Comparison of ENCODE assay signal across 20 mouse cellular contexts in genomic region chr3:130819837-130820098, GRCm38 (mm10).
DNase-seq lines count a peak whose midpoint lies in the region; ATAC-seq and TF ChIP-seq lines count a peak whose summit lies in the region.
"Had no signal": no experiment of that assay in that cellular context is flagged by ENCODE, and none has a peak within 500 bp of the region (broad histone marks: within the 10 kb centered on the region; RNA-seq: fewer than 3 reads in every experiment).

No protein-coding gene starts in this region.

- H3K27ac ChIP-seq in lung, embryonic 14.5 days (ENCODE audit: low read depth) = no peak overlapping the region
- H3K27ac ChIP-seq in embryonic facial prominence, embryonic 10.5 days (replicated peaks) = peak overlapping the region; percentile 37
- H3K27ac ChIP-seq: hindbrain, embryonic 15.5 days; macrophage; stomach, embryonic 15.5 days had no signal

- no peak overlapping the region for H3K4me3 ChIP-seq in lung, embryonic 14.5 days (ENCODE audit: low read depth, low read length)
- H3K4me3 ChIP-seq in embryonic facial prominence, embryonic 10.5 days = no peak overlapping the region

- intact Hi-C loops in left cerebral cortex, postnatal 14 days (cut with DNase I) = loop anchor here (2.0 kb wide), 1 partner anchor 417 kb away; no protein-coding TSS in a partner anchor

- H3K9ac ChIP-seq in lung, embryonic 14.5 days = no peak overlapping the region
- H3K9ac ChIP-seq: stomach, embryonic 15.5 days had no signal

- TF ChIP-seq CTCF in lung, embryonic 14.5 days (IDR thresholded peaks at IDR 0.05; ENCODE audit: low read depth) = peak; percentile 48; the same call in 1 of the 2 replicates

- peak; percentile 50; the same call in 1 of the 2 replicates for ATAC-seq in lung, embryonic 14.5 days (ENCODE audit: insufficient read depth)

- peak; percentile 31 for DNase-seq in lung, embryonic 14.5 days
- DNase-seq in lung, postnatal 14 days = no peak
- DNase-seq in thymus, postnatal 0 days (ENCODE audit: low spot score) = peak; percentile 27
- no peak for DNase-seq in thymus, postnatal 10 days (ENCODE audit: low spot score in 2 of 2)
- no peak for DNase-seq in embryonic facial prominence, embryonic 10.5 days (ENCODE audit: low spot score)
- DNase-seq in left cerebral cortex, postnatal 14 days (ENCODE audit: low spot score in 2 of 2) = no peak
- no peak for DNase-seq in urinary bladder, adult 18-20 months (ENCODE audit: low spot score in 2 of 2)
- DNase-seq: adrenal gland, postnatal 36 days; B cell, adult 2 months; cerebellum, adult 11 months; cerebellum, adult 9-11 months; gastrocnemius, postnatal 10 days; heart, postnatal 4 days; kidney, adult 9 months; kidney, postnatal 36 days had no signal

- H3K4me1 ChIP-seq in lung, embryonic 14.5 days (ENCODE audit: insufficient read depth) = peaks cover 3% of the 10 kb centered on the region; the same call in 1 of the 2 replicates
- peaks cover 16% of the 10 kb centered on the region for H3K4me1 ChIP-seq in embryonic facial prominence, embryonic 10.5 days
- H3K4me1 ChIP-seq: stomach, embryonic 15.5 days had no signal

- no peak overlapping the region for H3K4me2 ChIP-seq in lung, embryonic 14.5 days

- 63% methylated on average over 9 of the region's 9 CpGs for WGBS in lung, embryonic 14.5 days
- WGBS in embryonic facial prominence, embryonic 10.5 days = 80% methylated on average over 9 of the region's 9 CpGs

- no peaks in the 10 kb centered on the region for H3K36me3 ChIP-seq in lung, embryonic 14.5 days (ENCODE audit: insufficient read depth)
- H3K36me3 ChIP-seq in embryonic facial prominence, embryonic 10.5 days (replicated peaks) = no peaks in the 10 kb centered on the region
- H3K36me3 ChIP-seq: forebrain, embryonic 10.5 days; heart, embryonic 10.5 days; hindbrain, embryonic 15.5 days; stomach, embryonic 15.5 days had no signal

- no peaks in the 10 kb centered on the region for H3K9me3 ChIP-seq in lung, embryonic 14.5 days (ENCODE audit: low read depth, low read length)
- no peaks in the 10 kb centered on the region for H3K9me3 ChIP-seq in embryonic facial prominence, embryonic 10.5 days
- H3K9me3 ChIP-seq: forebrain, embryonic 10.5 days; heart, embryonic 10.5 days; hindbrain, embryonic 15.5 days; stomach, embryonic 15.5 days had no signal

- no peaks in the 10 kb centered on the region for H3K27me3 ChIP-seq in lung, embryonic 14.5 days (ENCODE audit: insufficient read depth, low read length)
- no peaks in the 10 kb centered on the region for H3K27me3 ChIP-seq in embryonic facial prominence, embryonic 10.5 days (replicated peaks; ENCODE audit: low read depth, poor library complexity, severe bottlenecking)
- H3K27me3 ChIP-seq: hindbrain, embryonic 15.5 days; stomach, embryonic 15.5 days had no signal

Comparison
In these comparisons a context has a peak if more than half of its experiments do, and no peak if none do; other contexts are left out.
1. DNase-seq: peak in lung, embryonic 14.5 days (single experiment) and thymus, postnatal 0 days (single experiment); none in lung, postnatal 14 days (single experiment), thymus, postnatal 10 days (0 of 2), embryonic facial prominence, embryonic 10.5 days (single experiment), left cerebral cortex, postnatal 14 days (0 of 2) and urinary bladder, adult 18-20 months (0 of 2).